Mouse (Mus musculus) forebrain, embryonic 16.5 days (tissue): ENCODE results near the gene Il11. TPM values are rescaled to one million over a fixed set of nuclear protein-coding genes. Genes with fewer than 3 reads are reported as not detected.

Source experiments
- ATAC-seq: fragments of 200-750 bp; cut with Nextera tagmentation; 2 replicates; pipeline ENCODE4 v1.8.0; 2017; ENCODE audit warnings: mild to moderate bottlenecking, moderate library complexity
- H3K27ac ChIP-seq: fragments of 300-500 bp; sonication (generic); 2 replicates; pipeline ENCODE4 v1.5.1; 2014; ENCODE audit warnings: low read length, control low read depth
- H3K27me3 ChIP-seq: fragments of 300-500 bp; sonication (generic); replicated peaks from 2 replicates; pipeline ENCODE4 v1.6.1; 2014; ENCODE audit warnings: low read length; ENCODE audit not compliant: control insufficient read depth, insufficient read depth
- H3K36me3 ChIP-seq: fragments of 300-500 bp; sonication (generic); 2 replicates; pipeline ENCODE4 v1.6.1; 2014; ENCODE audit not compliant: control insufficient read depth, insufficient read depth
- H3K4me1 ChIP-seq: fragments of 300-500 bp; sonication (generic); replicated peaks from 2 replicates; pipeline ENCODE4 v1.6.1; 2014; ENCODE audit warnings: low read length; ENCODE audit not compliant: control insufficient read depth, insufficient read depth
- H3K4me2 ChIP-seq: fragments of 300-500 bp; sonication (generic); 2 replicates; pipeline ENCODE4 v1.6.1; 2014; ENCODE audit warnings: mild to moderate bottlenecking, low read length, control low read depth
- H3K4me3 ChIP-seq: fragments of 300-500 bp; sonication (generic); replicated peaks from 2 replicates; pipeline ENCODE4 v1.5.1; 2014; ENCODE audit warnings: mild to moderate bottlenecking, low read length, control low read depth
- H3K9ac ChIP-seq: fragments of 300-500 bp; sonication (generic); replicated peaks from 2 replicates; pipeline ENCODE4 v1.6.1; 2014; ENCODE audit warnings: low read depth, low read length, control low read depth
- H3K9me3 ChIP-seq: fragments of 300-500 bp; sonication (generic); 2 replicates; pipeline ENCODE4 v1.6.1; 2016; ENCODE audit warnings: low read length; ENCODE audit not compliant: control insufficient read depth
- WGBS: fragments of 180-500 bp; shearing (Covaris S2); extraction: QIAGEN DNeasy Blood & Tissue Kit; methylation state at CpG from one replicate; pipeline ENCODE4 v1.1.7; 2014; 5-methylcytosine and 5-hydroxymethylcytosine counted together
- polyA plus RNA-seq: library from polyadenylated mRNA; unstranded; fragments of >200 nt; fragmentation: Nextera tagmentation; extraction: Ambion mirVana; gene quantifications from 2 replicates; pipeline ENCODE4 v1.2.1, GENCODE M21; 2015

Il11 gene
- polyA plus RNA-seq, 1 experiment from 2014 or later = 1.1 TPM

- H3K4me1 ChIP-seq = no peaks in the 10 kb centered on the region
- H3K9me3 ChIP-seq = no peaks in the 10 kb centered on the region
- no peak within 1 kb of the TSS for H3K4me3 ChIP-seq
- H3K27me3 ChIP-seq = peaks cover 14% of the 10 kb centered on the region
- H3K27ac ChIP-seq = no peak within 1 kb of the TSS
- 89% methylated on average over 3 of the region's 5 CpGs for WGBS
- no peaks in the 10 kb centered on the region for H3K36me3 ChIP-seq
- no peak within 1 kb of the TSS for H3K9ac ChIP-seq
- no peak for ATAC-seq
- no peak within 1 kb of the TSS for H3K4me2 ChIP-seq
Observed at GRCm38 (mm10) chr7:4771202-4771601, 11.5 kb downstream of the Il11 start, which contains the start of gene Fam71e2. TSS of gene Fam71e2 (minus strand) at chr7:4771302.

DNA sequence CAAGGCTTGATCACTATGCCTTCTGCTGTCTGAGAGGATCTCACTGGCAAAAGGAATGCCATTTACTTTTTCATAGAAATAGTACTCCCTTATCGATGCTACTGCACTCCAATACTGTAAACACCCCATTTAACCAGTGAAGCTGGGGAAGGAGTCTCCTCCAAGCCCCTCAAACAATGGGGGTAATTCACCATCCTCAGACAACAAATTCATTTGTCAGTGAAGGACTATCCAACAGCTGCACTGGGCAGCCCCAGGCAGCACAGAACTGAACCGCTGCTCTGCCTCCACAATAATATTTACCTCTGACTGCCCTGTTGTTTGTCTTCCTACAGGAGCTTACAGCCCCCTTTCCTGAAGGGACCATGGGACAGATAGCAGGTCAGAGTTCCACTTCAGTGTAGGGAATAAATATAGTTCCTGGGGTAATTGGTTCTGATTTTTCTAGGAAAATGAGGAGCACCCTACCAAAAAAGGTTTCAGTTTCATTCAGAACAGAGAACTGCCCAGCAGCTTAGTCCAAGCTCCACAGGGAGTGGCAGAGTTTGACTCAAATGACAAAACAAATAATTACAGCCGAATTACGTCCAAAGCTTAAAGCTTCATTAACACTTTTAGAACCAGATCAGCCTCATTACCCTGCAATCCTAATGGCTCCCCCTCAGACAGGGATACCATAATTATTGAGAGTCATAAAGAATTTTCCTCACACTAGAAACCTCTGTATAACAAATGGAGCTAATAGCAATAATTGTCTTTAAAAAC is 17.5 kb downstream of the Il11 start:
- H3K9me3 ChIP-seq = no peaks in the 10 kb centered on the region
- H3K4me3 ChIP-seq = no peak overlapping the region
- no peak overlapping the region for H3K9ac ChIP-seq
- H3K27me3 ChIP-seq = no peaks in the 10 kb centered on the region; the same call in 1 of the 2 replicates
- no peaks in the 10 kb centered on the region; the same call in 1 of the 2 replicates for H3K4me1 ChIP-seq
- H3K36me3 ChIP-seq = no peaks in the 10 kb centered on the region
- no peak overlapping the region for H3K27ac ChIP-seq
- no peak overlapping the region for H3K4me2 ChIP-seq
- ATAC-seq = no peak
- WGBS = under 1% methylated on average over 4 of the region's 4 CpGs

DNA sequence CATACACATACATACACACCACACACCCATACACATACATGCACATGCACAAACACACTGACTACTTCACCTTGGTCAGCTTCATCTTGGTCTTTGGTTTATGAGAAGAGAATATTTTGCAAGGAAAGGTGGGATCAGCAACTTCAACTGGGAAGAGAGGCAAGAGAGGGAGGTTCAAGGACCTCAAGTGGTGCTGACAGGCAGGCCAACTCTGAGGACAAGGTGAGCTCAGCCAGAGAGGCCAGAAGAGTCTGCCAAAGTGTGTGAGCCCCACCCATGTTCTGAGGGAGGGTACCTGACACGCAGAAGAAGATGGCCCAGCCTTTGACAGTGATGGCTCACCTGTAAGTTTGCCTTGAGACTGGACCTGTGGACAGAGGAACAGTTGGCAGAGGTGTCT is 23.0 kb downstream of the Il11 start:
- 50% methylated on average over 1 of the region's 1 CpGs for WGBS
- no peaks in the 10 kb centered on the region for H3K27me3 ChIP-seq
- H3K4me2 ChIP-seq = no peak overlapping the region
- H3K4me3 ChIP-seq = no peak overlapping the region
- no peak overlapping the region for H3K27ac ChIP-seq
- H3K36me3 ChIP-seq = no peaks in the 10 kb centered on the region
- no peak overlapping the region for H3K9ac ChIP-seq
- H3K9me3 ChIP-seq = no peaks in the 10 kb centered on the region
- H3K4me1 ChIP-seq = no peaks in the 10 kb centered on the region
- ATAC-seq = no peak

DNA sequence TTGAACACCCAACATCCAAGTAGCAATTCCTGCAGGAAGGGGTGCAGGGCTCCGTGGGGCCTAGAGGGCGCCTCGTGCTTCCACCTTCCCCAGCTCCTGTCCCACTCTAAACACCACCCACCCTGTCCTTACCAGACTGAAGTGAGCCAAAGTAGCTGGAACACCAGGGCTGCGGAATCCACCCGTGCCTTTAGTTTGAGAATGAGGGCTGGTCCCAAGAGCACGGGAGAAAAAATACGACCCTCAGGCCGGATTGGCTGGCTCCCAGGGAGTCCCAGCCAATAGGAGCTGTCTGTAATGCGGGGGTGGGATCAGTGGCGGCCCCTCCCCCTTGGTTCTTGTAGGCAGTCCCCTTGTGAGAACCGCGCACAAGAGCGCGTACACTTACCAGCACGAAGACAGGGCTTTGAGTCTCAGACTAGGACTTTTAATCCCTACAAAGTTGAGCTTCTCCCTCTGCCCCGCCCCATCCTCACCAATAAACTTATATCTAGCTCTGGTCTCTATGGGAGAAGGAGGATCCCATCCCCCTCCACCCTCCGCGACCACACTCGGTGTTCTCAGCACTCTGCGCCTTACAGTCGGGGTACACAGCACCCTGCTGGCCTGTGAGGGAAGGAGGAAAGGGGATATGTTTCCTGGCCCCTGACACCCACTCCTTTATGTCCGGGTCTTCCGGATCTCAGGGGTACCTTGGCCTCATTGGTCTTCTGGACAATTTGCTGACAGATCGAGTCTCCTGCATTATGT is 29.7 kb downstream of the Il11 start, which contains the start of gene Cox6b2:
Cox6b2 (minus strand) TSS at position 274 of the 750 bp plus-strand sequence.
- WGBS = 3% methylated on average over 24 of the region's 24 CpGs
- Histone ChIP-seq H3K27ac (no peak within 1 kb of the TSS), H3K4me2 (peak within 1 kb of the TSS; percentile 48), H3K9ac (no peak within 1 kb of the TSS), H3K4me3 (peak within 1 kb of the TSS; percentile 30), H3K27me3 (no peaks in the 10 kb centered on the region), H3K36me3 (no peaks in the 10 kb centered on the region), H3K9me3 (no peaks in the 10 kb centered on the region), H3K4me1 (peaks cover 15% of the 10 kb centered on the region)
- peak; percentile 86 for ATAC-seq

- no peaks in the 10 kb centered on the region for H3K36me3 ChIP-seq
- no peaks in the 10 kb centered on the region for H3K9me3 ChIP-seq
- H3K4me2 ChIP-seq = peak overlapping the region; percentile 48
- H3K27me3 ChIP-seq = no peaks in the 10 kb centered on the region
- no peak overlapping the region for H3K27ac ChIP-seq
- peak overlapping the region; percentile 30 for H3K4me3 ChIP-seq
- peaks cover 15% of the 10 kb centered on the region for H3K4me1 ChIP-seq
- peak; percentile 37 for ATAC-seq
- 2% methylated on average over 30 of the region's 30 CpGs for WGBS
- no peak overlapping the region for H3K9ac ChIP-seq
Observed at GRCm38 (mm10) chr7:4751971-4752820, 30.5 kb downstream of the Il11 start.

DNA sequence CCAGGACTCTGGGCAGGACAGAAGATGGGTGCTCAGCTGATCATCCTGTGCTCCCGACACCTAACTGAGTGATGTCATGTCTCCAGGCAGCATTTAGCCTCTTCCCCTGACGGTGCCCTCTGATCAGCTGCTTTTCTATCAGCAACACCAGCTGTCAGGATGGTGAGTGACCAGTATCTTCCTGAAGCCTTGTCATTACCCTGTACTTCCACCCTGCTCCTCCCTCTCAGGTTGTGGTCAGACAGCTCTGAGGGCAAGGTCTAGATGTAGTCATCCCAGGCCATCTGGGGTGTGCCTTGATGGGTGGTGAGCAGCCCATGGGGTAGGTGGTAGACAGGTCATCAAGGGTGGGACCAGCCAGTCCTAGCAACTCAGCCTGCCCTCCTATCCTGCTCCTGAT is 33.5 kb downstream of the Il11 start:
- no peak overlapping the region for H3K27ac ChIP-seq
- ATAC-seq = no peak
- H3K36me3 ChIP-seq = no peaks in the 10 kb centered on the region
- no peak overlapping the region for H3K4me3 ChIP-seq
- H3K9ac ChIP-seq = no peak overlapping the region
- no peaks in the 10 kb centered on the region for H3K9me3 ChIP-seq
- no peak overlapping the region for H3K4me2 ChIP-seq
- H3K27me3 ChIP-seq = no peaks in the 10 kb centered on the region
- WGBS = 85% methylated on average over 2 of the region's 2 CpGs
- H3K4me1 ChIP-seq = peaks cover 15% of the 10 kb centered on the region

GRCm38 (mm10) chr7:4748321-4748720 is 34.3 kb downstream of the Il11 start:
- Histone ChIP-seq H3K4me3 (no peak overlapping the region), H3K4me1 (peaks cover 15% of the 10 kb centered on the region), H3K9me3 (no peaks in the 10 kb centered on the region), H3K36me3 (no peaks in the 10 kb centered on the region), H3K27ac (no peak overlapping the region), H3K4me2 (no peak overlapping the region), H3K27me3 (no peaks in the 10 kb centered on the region), H3K9ac (no peak overlapping the region)
- no peak for ATAC-seq
- 82% methylated on average over 4 of the region's 4 CpGs for WGBS

DNA sequence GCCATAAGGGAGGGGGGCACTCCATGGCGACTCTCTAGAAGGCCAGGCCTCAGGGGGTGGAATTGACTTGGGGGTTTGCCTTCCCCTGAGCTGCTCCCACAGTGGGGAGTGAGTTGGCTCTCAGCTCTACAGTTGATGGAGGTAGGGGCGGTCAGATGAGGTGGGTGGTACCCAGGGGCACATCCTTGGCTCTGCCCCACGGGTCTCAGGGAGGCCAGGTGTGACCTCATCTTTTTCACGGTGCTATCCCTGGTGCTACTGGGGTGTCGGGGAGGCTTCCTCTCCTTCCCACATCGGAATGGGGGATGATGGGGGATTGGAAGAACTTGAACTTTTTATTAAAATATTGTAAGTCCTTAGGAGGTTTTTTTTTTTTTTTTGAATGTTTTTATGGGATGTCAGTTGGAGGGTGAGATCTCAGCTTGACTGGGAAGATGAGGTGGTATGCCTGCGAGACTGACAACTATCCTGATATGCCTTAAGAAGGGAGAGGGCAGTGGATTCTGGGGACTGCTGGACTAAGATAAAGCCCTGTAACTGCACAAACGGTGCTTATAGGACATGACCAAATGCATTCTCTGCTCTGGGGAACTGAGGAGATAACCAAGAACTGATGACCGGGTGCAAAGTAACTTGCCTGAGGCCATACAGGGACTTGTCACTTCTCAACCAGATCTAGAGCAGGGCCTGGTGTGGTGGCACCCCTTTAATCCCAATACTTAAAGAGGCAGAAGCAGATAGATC is 35.3 kb downstream of the Il11 start:
- Histone ChIP-seq H3K36me3 (no peaks in the 10 kb centered on the region), H3K27me3 (no peaks in the 10 kb centered on the region), H3K4me2 (no peak overlapping the region), H3K9me3 (no peaks in the 10 kb centered on the region), H3K4me3 (no peak overlapping the region), H3K27ac (no peak overlapping the region), H3K4me1 (peaks cover 9% of the 10 kb centered on the region), H3K9ac (no peak overlapping the region)
- ATAC-seq = no peak
- 82% methylated on average over 9 of the region's 9 CpGs for WGBS
